Mouse (Mus musculus) lung, embryonic 14.5 days (tissue): ENCODE results near the gene B830017H08Rik. TPM values are rescaled to one million over a fixed set of nuclear protein-coding genes. Genes with fewer than 3 reads are reported as not detected.
A peak's percentile ranks its signal among the peaks of the same experiment; 100 is the strongest.

Source experiments
- ATAC-seq: fragments of 200-750 bp; cut with Nextera tagmentation; 2 replicates; pipeline ENCODE4 v1.8.0; 2017; ENCODE audit warnings: mild to moderate bottlenecking, moderate TSS enrichment, moderate library complexity; ENCODE audit not compliant: insufficient read depth
- DNase-seq: peaks from one replicate; pipeline ENCODE4 v3.0.0-alpha.2; 2015
- H3K27ac ChIP-seq: fragments of 300-500 bp; sonication (generic); 2 replicates; pipeline ENCODE4 v1.5.1; 2014; ENCODE audit warnings: low read depth, mild to moderate bottlenecking, moderate library complexity
- H3K27me3 ChIP-seq: fragments of 300-500 bp; sonication (generic); 2 replicates; pipeline ENCODE4 v1.6.1; 2014; ENCODE audit warnings: low read length, control low read depth; ENCODE audit not compliant: insufficient read depth
- H3K36me3 ChIP-seq: fragments of 300-500 bp; sonication (generic); 2 replicates; pipeline ENCODE4 v1.6.1; 2014; ENCODE audit warnings: control low read depth; ENCODE audit not compliant: insufficient read depth
- H3K4me1 ChIP-seq: fragments of 300-500 bp; sonication (generic); 2 replicates; pipeline ENCODE4 v1.6.1; 2014; ENCODE audit warnings: antibody characterized with exemption, control low read depth; ENCODE audit not compliant: insufficient read depth
- H3K4me2 ChIP-seq: fragments of 300-500 bp; sonication (generic); 2 replicates; pipeline ENCODE4 v1.6.1; 2014; ENCODE audit warnings: mild to moderate bottlenecking
- H3K4me3 ChIP-seq: fragments of 300-500 bp; sonication (generic); 2 replicates; pipeline ENCODE4 v1.5.1; 2014; ENCODE audit warnings: low read depth, low read length
- H3K9ac ChIP-seq: fragments of 300-500 bp; sonication (generic); 2 replicates; pipeline ENCODE4 v1.6.1; 2014
- H3K9me3 ChIP-seq: fragments of 300-500 bp; sonication (generic); 2 replicates; pipeline ENCODE4 v1.6.1; 2016; ENCODE audit warnings: low read depth, low read length, control low read depth
- CTCF ChIP-seq: IDR thresholded peaks from 2 replicates; pipeline ENCODE4 v1.5.1; 2016; ENCODE audit warnings: antibody characterized with exemption, low read depth
- WGBS: fragments of 180-500 bp; shearing (Covaris S2); extraction: QIAGEN DNeasy Blood & Tissue Kit; methylation state at CpG from one replicate; pipeline ENCODE4 v1.1.7; 2014; 5-methylcytosine and 5-hydroxymethylcytosine counted together
- polyA plus RNA-seq: library from polyadenylated mRNA; unstranded; fragments of >200 nt; fragmentation: Nextera tagmentation; extraction: Ambion mirVana; gene quantifications from 2 replicates; pipeline ENCODE4 v1.2.1, GENCODE M21; 2014

The B830017H08Rik gene
- polyA plus RNA-seq, 1 experiment from 2014 or later: 0.18 TPM

DNA sequence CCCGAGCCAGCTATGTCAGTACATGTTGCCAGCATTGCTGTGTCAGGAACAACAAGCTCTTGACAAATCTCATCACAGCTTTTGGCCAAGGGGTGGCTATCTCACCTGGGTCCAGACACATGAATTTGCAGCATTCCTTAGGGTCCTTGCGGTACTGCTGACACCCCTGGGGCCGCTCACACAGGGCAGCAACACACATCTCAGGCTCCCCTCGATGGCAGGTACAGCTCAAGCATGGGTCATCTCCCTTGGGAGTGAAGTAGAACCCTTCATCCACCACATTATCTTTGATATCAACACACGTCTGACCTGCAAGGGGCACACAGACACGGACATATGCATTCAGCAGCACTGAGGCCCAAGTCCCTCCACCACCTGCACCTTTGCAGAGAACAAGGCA is 16.6 kb downstream of the B830017H08Rik start:
- DNase-seq: no peak
- WGBS: 77% methylated on average over 6 of the region's 6 CpGs
- no peaks in the 10 kb centered on the region for H3K9me3 ChIP-seq
- peaks cover 88% of the 10 kb centered on the region for H3K36me3 ChIP-seq
- TF ChIP-seq CTCF: no peak
- ATAC-seq: no peak
- H3K4me2 ChIP-seq: no peak overlapping the region
- H3K9ac ChIP-seq: no peak overlapping the region
- H3K27ac ChIP-seq: no peak overlapping the region
- no peaks in the 10 kb centered on the region for H3K27me3 ChIP-seq
- no peaks in the 10 kb centered on the region for H3K4me1 ChIP-seq
- H3K4me3 ChIP-seq: no peak overlapping the region

DNA sequence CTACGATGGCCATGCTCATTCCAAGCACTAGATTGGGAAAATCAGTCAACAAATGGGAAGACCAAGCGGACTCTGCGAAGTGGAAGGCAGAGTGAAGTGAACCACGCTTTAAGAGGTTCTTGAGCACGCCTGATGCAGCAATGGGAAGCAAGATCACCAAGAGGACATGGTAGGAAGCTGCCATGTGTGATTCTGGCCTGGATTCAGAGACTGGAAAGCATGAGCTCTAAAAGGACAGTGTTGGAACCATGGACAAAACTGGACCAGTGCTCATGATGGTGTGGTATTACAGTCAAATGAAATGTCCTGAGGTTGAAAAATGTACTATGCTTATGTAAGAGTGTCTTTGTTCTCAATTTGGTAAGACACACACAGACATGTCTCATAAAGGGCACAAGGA is 18.4 kb downstream of the B830017H08Rik start:
- no peak overlapping the region for H3K27ac ChIP-seq
- ATAC-seq (no peak), DNase-seq (no peak)
- no peak overlapping the region for H3K4me3 ChIP-seq
- no peaks in the 10 kb centered on the region for H3K4me1 ChIP-seq
- 93% methylated on average over 5 of the region's 5 CpGs for WGBS
- H3K36me3 ChIP-seq: peaks cover 87% of the 10 kb centered on the region
- no peak for TF ChIP-seq CTCF
- no peak overlapping the region for H3K4me2 ChIP-seq
- H3K27me3 ChIP-seq: no peaks in the 10 kb centered on the region
- H3K9ac ChIP-seq: no peak overlapping the region
- no peaks in the 10 kb centered on the region for H3K9me3 ChIP-seq

DNA sequence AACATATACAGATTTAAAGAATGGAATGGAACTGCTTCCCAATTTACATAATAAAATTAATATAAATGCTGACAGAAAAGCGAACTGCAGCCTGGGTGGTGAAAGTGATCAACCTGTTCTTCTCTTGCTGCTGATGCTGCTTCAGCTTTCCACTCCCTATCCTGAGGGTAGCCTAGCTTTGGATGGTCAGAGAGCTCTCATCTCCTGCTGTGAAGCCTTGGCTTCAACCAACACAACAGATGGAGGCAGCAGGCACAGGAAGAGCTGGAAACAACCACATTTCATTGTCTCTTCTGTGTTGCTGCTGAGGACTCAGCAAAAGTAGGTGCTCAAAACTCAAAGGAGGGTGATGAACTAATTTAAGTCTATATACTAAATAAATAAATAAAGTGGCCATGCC is 18.9 kb downstream of the B830017H08Rik start:
- Histone ChIP-seq H3K9me3 (no peaks in the 10 kb centered on the region), H3K36me3 (peaks cover 87% of the 10 kb centered on the region), H3K4me1 (no peaks in the 10 kb centered on the region), H3K9ac (no peak overlapping the region), H3K27ac (no peak overlapping the region), H3K4me2 (no peak overlapping the region), H3K27me3 (no peaks in the 10 kb centered on the region), H3K4me3 (no peak overlapping the region)
- no peak for TF ChIP-seq CTCF
- ATAC-seq: no peak
- WGBS: 85% methylated on average over 1 of the region's 1 CpGs
- DNase-seq: no peak

DNA sequence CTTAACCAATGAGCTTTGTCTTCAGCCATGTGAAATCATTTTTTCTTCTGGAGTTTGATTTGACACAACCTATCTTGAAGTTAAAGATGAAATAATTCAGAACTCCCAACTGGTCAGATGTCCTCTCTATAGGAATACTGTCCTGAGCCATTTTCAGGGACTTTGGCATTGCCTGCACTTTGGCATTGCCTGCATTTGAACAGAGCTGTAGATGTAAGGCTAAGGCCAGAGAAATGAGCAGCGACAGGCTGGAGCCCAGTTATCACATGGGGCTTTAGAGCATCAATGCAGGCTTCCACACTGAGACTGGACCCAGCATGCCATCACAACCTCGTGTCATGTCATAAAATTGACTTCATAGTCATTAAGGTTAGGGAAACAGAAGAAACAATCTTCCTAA is 20.3 kb downstream of the B830017H08Rik start:
- DNase-seq (no peak), ATAC-seq (no peak)
- H3K36me3 ChIP-seq: peaks cover 87% of the 10 kb centered on the region
- no peak overlapping the region for H3K4me3 ChIP-seq
- no peak for TF ChIP-seq CTCF
- H3K27me3 ChIP-seq: no peaks in the 10 kb centered on the region
- no peak overlapping the region for H3K4me2 ChIP-seq
- no peaks in the 10 kb centered on the region for H3K9me3 ChIP-seq
- 86% methylated on average over 2 of the region's 2 CpGs for WGBS
- no peaks in the 10 kb centered on the region for H3K4me1 ChIP-seq
- no peak overlapping the region for H3K9ac ChIP-seq
- H3K27ac ChIP-seq: no peak overlapping the region

DNA sequence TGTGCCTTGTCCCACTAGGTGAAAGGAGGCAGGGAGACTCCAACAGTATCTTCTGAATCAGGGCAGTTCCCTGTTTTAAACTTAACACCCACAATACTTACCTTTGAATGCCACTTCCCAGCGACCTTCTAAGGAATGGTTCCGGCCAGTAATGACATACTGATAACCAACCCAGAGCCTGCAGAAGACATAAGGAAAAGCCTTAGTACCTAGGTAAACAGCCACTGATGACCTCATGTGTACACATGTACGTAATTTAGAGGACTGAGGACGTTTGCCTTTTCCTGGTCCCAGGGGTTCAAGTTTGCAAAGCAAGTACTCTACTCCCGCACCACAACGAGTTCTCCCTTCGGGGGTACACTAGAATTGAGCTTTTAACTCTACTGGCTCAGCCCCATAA is 24.2 kb downstream of the B830017H08Rik start:
- H3K4me2 ChIP-seq: no peak overlapping the region
- H3K9me3 ChIP-seq: no peaks in the 10 kb centered on the region
- no peak overlapping the region for H3K4me3 ChIP-seq
- no peak overlapping the region for H3K27ac ChIP-seq
- no peaks in the 10 kb centered on the region for H3K27me3 ChIP-seq
- no peaks in the 10 kb centered on the region for H3K4me1 ChIP-seq
- peaks cover 79% of the 10 kb centered on the region for H3K36me3 ChIP-seq
- no peak for ATAC-seq
- no peak overlapping the region for H3K9ac ChIP-seq
- no peak for TF ChIP-seq CTCF
- DNase-seq: no peak
- WGBS: 70% methylated on average over 7 of the region's 7 CpGs

DNA sequence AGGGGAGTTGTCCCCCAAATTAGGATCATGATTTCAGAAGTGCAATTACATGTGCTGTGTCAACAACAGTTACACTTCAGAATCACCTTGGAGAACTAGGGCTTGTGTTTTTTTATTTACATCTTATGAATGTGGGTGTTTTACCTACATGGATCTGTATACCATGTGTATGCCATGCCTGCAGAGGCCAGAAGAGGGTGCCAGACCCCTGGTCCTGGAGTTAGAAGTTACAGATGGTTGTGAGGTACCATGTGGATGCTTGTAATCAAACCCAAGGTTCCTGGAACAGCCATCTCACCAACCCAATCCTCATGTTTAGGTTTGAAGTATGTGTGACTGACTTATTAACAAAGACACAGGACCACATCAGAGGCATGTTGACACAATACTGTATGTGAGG is 25.7 kb downstream of the B830017H08Rik start:
- ATAC-seq (no peak), DNase-seq (peak; percentile 53)
- no peaks in the 10 kb centered on the region for H3K27me3 ChIP-seq
- no peak overlapping the region for H3K4me2 ChIP-seq
- TF ChIP-seq CTCF: peak; percentile 62
- H3K36me3 ChIP-seq: peaks cover 71% of the 10 kb centered on the region
- no peaks in the 10 kb centered on the region for H3K9me3 ChIP-seq
- H3K9ac ChIP-seq: no peak overlapping the region
- no peak overlapping the region for H3K4me3 ChIP-seq
- H3K4me1 ChIP-seq: no peaks in the 10 kb centered on the region
- no peak overlapping the region for H3K27ac ChIP-seq

DNA sequence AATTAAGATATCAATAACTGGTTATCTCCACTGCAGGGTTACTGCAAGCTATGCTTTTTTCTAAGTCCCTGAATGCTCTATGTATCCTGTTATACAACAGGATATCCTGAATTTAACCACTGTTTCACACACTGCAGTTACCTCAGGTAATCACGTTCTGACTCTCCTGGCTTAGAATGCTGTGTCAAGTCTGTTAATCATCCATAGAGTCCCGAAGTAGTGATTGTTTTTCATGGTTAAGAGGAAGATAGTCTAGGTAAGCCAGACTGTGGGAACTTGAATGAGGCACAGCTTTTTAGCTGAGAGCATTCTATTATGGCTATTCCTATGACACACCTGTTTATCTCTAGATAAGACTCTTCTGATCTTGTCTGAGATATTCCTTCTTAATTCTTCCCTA is 32.4 kb downstream of the B830017H08Rik start:
- no peaks in the 10 kb centered on the region for H3K27me3 ChIP-seq
- H3K36me3 ChIP-seq: peaks cover 28% of the 10 kb centered on the region; the same call in 1 of the 2 replicates
- no peak for ATAC-seq

DNA sequence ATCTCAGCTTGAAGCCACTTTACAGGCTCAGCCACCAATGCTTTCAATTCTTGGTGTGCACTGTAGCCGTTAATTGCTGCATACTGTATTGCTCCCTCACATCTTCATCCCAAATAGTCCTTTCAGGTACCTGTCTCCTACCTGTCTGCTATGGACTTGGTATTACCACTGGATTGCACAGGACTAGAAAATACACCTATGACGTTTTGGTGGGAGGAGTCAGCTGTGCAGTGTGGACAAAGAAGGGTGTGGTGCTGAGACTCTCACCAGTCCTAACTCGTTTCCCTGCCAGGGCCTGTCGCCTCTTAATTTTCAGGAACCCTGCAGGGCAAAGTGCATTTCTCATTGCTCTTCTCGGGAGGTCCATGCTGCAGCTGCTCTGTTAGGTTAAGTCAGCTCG is 32.8 kb downstream of the B830017H08Rik start:
- H3K27ac ChIP-seq: no peak overlapping the region
- H3K4me3 ChIP-seq: no peak overlapping the region
- H3K9ac ChIP-seq: no peak overlapping the region
- no peaks in the 10 kb centered on the region for H3K4me1 ChIP-seq
- H3K9me3 ChIP-seq: no peaks in the 10 kb centered on the region
- 73% methylated on average over 6 of the region's 6 CpGs for WGBS
- no peaks in the 10 kb centered on the region for H3K27me3 ChIP-seq
- H3K4me2 ChIP-seq: no peak overlapping the region
- DNase-seq (no peak), ATAC-seq (no peak)
- peaks cover 27% of the 10 kb centered on the region; the same call in 1 of the 2 replicates for H3K36me3 ChIP-seq
- TF ChIP-seq CTCF: no peak

More for the DNA sequence above, 32.4 kb downstream of the B830017H08Rik start:
- Histone ChIP-seq H3K9me3 (no peaks in the 10 kb centered on the region), H3K4me1 (no peaks in the 10 kb centered on the region), H3K27ac (no peak overlapping the region), H3K9ac (no peak overlapping the region), H3K4me2 (no peak overlapping the region), H3K4me3 (no peak overlapping the region)
- 68% methylated on average over 2 of the region's 2 CpGs for WGBS
- TF ChIP-seq CTCF: no peak
- DNase-seq: no peak
